Mouse (Mus musculus) midbrain, embryonic 15.5 days (tissue): ENCODE results near the gene Trpm1. TPM values are rescaled to one million over a fixed set of nuclear protein-coding genes. Genes with fewer than 3 reads are reported as not detected.

ENCODE experiments used
- ATAC-seq: fragments of 200-750 bp; cut with Nextera tagmentation; replicated peaks from 2 replicates; pipeline ENCODE4 v1.8.0; 2017; ENCODE audit warnings: moderate TSS enrichment
- H3K27ac ChIP-seq: fragments of 300-500 bp; sonication (generic); 2 replicates; pipeline ENCODE4 v1.5.1; 2015; ENCODE audit warnings: mild to moderate bottlenecking, inconsistent platforms
- H3K27me3 ChIP-seq: fragments of 300-500 bp; sonication (generic); replicated peaks from 2 replicates; pipeline ENCODE4 v1.6.1; 2015; ENCODE audit warnings: inconsistent platforms
- H3K36me3 ChIP-seq: fragments of 300-500 bp; sonication (generic); replicated peaks from 2 replicates; pipeline ENCODE4 v1.6.1; 2015; ENCODE audit warnings: inconsistent platforms
- H3K4me1 ChIP-seq: fragments of 300-500 bp; sonication (generic); 2 replicates; pipeline ENCODE4 v1.6.1; 2015; ENCODE audit warnings: inconsistent platforms
- H3K4me2 ChIP-seq: fragments of 300-500 bp; sonication (generic); 2 replicates; pipeline ENCODE4 v1.6.1; 2015; ENCODE audit warnings: inconsistent platforms, mild to moderate bottlenecking, moderate library complexity
- H3K4me3 ChIP-seq: fragments of 300-500 bp; sonication (generic); 2 replicates; pipeline ENCODE4 v1.5.1; 2015; ENCODE audit warnings: mild to moderate bottlenecking, inconsistent platforms
- H3K9ac ChIP-seq: fragments of 300-500 bp; sonication (generic); 2 replicates; pipeline ENCODE4 v1.6.1; 2015; ENCODE audit warnings: mild to moderate bottlenecking, inconsistent platforms
- H3K9me3 ChIP-seq: fragments of 300-500 bp; sonication (generic); 2 replicates; pipeline ENCODE4 v1.6.1; 2016; ENCODE audit warnings: inconsistent platforms
- WGBS: fragments of 180-500 bp; shearing (Covaris S2); methylation state at CpG from one replicate; pipeline ENCODE4 v1.1.7; 2015; ENCODE audit warnings: mixed read lengths; 5-methylcytosine and 5-hydroxymethylcytosine counted together
- polyA plus RNA-seq: library from polyadenylated mRNA; unstranded; fragments of >200 nt; fragmentation: Nextera tagmentation; extraction: Ambion mirVana; gene quantifications from 2 replicates; pipeline ENCODE4 v1.2.1, GENCODE M21; 2015

Trpm1 gene
- polyA plus RNA-seq, 1 experiment from 2014 or later, result 0.26 TPM

- Histone ChIP-seq H3K9me3 (no peaks in the 10 kb centered on the region), H3K36me3 (no peaks in the 10 kb centered on the region), H3K4me1 (no peaks in the 10 kb centered on the region), H3K27me3 (no peaks in the 10 kb centered on the region), H3K4me3 (no peak overlapping the region), H3K27ac (no peak overlapping the region), H3K4me2 (no peak overlapping the region), H3K9ac (no peak overlapping the region)
- 65% methylated on average over 4 of the region's 4 CpGs for WGBS
- ATAC-seq, result no peak
Measured at GRCm38 (mm10) chr7:64242424-64242823, 88.8 kb downstream of the Trpm1 start.

DNA sequence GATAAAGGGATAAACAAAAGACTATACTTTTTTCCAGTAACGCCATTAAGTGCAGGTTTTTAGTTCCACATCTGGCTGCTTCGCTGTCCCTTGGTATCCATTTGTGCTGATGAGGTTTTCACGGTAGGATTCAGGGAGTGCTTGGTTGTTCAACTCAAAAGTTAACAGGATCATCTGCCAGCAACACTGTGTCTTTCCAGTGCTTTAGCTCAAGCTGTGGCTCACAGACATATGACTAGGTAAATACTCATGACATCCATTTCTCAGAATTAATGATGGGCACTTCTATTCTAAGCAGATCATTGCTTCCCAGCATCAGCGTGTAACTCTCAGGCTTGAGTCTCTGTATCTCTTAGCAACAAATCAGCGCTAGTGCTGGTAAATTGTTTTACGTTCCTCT is 90.7 kb downstream of the Trpm1 start:
- no peak for ATAC-seq

DNA sequence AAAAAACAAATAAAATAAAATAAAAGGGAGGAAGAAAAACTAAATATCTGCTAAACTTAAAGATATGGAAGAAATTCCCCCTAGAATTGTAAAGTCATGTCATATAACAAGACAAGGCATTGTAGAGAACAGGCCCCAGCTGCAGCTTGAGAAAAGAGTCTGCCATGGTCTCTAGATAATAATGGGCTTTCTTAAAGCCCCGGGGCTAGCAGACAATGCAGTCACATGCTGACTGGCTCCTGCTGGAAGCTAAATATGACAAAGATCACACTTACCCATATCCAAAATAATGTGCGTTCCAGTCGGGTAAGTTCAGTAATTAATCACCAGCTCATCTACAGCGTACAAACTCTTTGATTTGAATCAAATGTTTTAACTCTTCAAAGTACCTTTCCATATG is 93.1 kb downstream of the Trpm1 start:
- H3K4me1 ChIP-seq, result no peaks in the 10 kb centered on the region
- no peaks in the 10 kb centered on the region for H3K9me3 ChIP-seq
- H3K27me3 ChIP-seq, result no peaks in the 10 kb centered on the region
- H3K36me3 ChIP-seq, result no peaks in the 10 kb centered on the region
- WGBS, result 34% methylated on average over 4 of the region's 4 CpGs
- no peak for ATAC-seq
- no peak overlapping the region for H3K27ac ChIP-seq
- H3K4me3 ChIP-seq, result no peak overlapping the region
- H3K4me2 ChIP-seq, result no peak overlapping the region
- H3K9ac ChIP-seq, result no peak overlapping the region

More for the DNA sequence above, 90.7 kb downstream of the Trpm1 start:
- Histone ChIP-seq H3K36me3 (no peaks in the 10 kb centered on the region), H3K27ac (no peak overlapping the region), H3K4me2 (no peak overlapping the region), H3K27me3 (no peaks in the 10 kb centered on the region), H3K9ac (no peak overlapping the region), H3K9me3 (no peaks in the 10 kb centered on the region), H3K4me3 (no peak overlapping the region), H3K4me1 (no peaks in the 10 kb centered on the region)
- WGBS, result 86% methylated on average over 6 of the region's 6 CpGs

DNA sequence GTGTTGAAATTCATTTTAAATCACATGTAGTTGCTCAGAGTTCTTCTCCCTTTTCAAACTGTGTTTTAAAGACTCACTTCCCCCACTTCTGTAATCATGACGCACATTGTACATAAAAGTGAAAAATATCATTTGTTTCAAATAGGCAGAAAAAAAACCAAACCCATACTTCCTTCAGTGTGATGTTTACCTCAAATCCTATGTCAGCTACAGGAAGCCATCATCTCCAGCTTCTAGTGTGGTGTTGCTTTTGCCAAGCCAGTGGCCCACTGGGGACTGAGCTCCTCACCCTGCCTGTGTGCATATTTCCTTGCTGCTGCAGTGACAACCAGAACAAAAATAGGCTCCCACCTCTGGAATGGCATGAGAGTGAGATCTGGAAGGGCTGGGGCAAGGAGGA is 94.7 kb downstream of the Trpm1 start:
- no peak for ATAC-seq
- no peaks in the 10 kb centered on the region for H3K36me3 ChIP-seq
- H3K4me1 ChIP-seq, result no peaks in the 10 kb centered on the region
- H3K4me2 ChIP-seq, result no peak overlapping the region
- H3K9ac ChIP-seq, result no peak overlapping the region
- H3K27ac ChIP-seq, result no peak overlapping the region
- WGBS, result 92% methylated on average over 1 of the region's 1 CpGs
- no peaks in the 10 kb centered on the region for H3K27me3 ChIP-seq
- no peaks in the 10 kb centered on the region for H3K9me3 ChIP-seq
- H3K4me3 ChIP-seq, result no peak overlapping the region

DNA sequence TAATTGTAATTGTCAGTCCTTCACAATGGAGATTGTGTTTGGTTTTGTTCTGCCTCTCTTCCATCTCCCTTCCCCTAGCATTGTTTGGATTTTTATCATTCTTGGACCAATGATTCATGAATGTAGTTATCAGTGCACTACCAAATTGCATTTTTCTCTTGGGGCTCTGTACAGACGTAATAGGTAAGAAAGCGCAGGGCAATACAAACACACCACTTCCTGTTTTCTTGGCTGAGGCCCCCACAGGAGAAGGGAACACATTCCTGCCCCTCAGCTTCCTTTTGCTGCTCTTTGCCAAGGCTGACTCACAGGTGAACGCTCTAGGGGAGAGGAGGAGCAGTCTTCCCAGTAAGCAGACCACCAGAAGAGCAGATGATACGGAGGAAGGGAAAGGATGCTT is 96.1 kb downstream of the Trpm1 start:
- H3K27me3 ChIP-seq, result no peaks in the 10 kb centered on the region
- H3K9me3 ChIP-seq, result no peaks in the 10 kb centered on the region
- no peak overlapping the region for H3K9ac ChIP-seq
- H3K36me3 ChIP-seq, result no peaks in the 10 kb centered on the region
- ATAC-seq, result no peak
- H3K4me3 ChIP-seq, result no peak overlapping the region
- H3K4me2 ChIP-seq, result no peak overlapping the region
- WGBS, result 73% methylated on average over 4 of the region's 4 CpGs
- H3K4me1 ChIP-seq, result no peaks in the 10 kb centered on the region
- no peak overlapping the region for H3K27ac ChIP-seq

DNA sequence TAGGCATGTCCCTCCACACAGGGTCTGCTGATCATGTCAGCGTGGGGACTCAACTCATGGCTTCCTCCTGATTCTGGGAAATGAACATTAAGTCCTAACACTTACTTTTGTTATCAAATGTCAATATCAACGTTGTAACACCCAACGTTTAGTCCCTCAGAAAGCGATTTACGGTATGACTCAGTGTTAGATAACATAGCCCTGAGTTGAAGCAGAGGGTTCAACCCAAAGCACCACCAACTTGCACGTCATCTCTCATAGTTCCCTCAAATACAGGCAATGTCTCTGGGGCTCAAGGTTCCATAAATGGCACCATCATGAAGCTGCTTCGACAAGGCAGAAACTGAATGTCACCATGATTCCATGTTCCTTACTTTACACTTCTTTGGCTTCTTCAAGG is 96.8 kb downstream of the Trpm1 start:
- no peak overlapping the region for H3K27ac ChIP-seq
- no peaks in the 10 kb centered on the region for H3K9me3 ChIP-seq
- no peak overlapping the region for H3K9ac ChIP-seq
- H3K4me3 ChIP-seq, result no peak overlapping the region
- H3K4me1 ChIP-seq, result no peaks in the 10 kb centered on the region
- no peaks in the 10 kb centered on the region for H3K36me3 ChIP-seq
- ATAC-seq, result no peak
- H3K4me2 ChIP-seq, result no peak overlapping the region
- WGBS, result 94% methylated on average over 7 of the region's 7 CpGs
- no peaks in the 10 kb centered on the region for H3K27me3 ChIP-seq

DNA sequence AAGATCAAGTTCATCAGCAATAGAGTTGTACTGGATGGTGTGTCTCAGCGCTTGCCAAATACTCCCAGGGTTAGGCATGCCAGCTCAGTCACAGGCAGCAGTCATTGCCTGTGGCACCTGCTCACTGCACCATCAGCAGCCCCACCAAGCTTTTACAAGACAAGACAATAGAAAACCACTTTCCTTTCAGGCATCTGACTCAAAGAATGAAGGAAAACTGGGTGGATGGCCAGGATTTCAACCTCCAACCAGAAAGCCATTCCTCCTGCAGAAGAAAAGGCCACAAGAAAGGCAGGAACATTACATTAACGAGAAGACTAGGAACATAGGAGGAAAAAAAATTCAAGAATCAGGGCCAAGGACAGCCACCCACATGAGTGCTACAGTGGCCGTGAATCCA is 100.1 kb downstream of the Trpm1 start:
- Histone ChIP-seq H3K27ac (no peak overlapping the region), H3K4me1 (no peaks in the 10 kb centered on the region), H3K9me3 (no peaks in the 10 kb centered on the region), H3K36me3 (no peaks in the 10 kb centered on the region), H3K9ac (no peak overlapping the region), H3K4me3 (no peak overlapping the region), H3K27me3 (no peaks in the 10 kb centered on the region), H3K4me2 (no peak overlapping the region)
- no peak for ATAC-seq
- WGBS, result 84% methylated on average over 3 of the region's 3 CpGs

DNA sequence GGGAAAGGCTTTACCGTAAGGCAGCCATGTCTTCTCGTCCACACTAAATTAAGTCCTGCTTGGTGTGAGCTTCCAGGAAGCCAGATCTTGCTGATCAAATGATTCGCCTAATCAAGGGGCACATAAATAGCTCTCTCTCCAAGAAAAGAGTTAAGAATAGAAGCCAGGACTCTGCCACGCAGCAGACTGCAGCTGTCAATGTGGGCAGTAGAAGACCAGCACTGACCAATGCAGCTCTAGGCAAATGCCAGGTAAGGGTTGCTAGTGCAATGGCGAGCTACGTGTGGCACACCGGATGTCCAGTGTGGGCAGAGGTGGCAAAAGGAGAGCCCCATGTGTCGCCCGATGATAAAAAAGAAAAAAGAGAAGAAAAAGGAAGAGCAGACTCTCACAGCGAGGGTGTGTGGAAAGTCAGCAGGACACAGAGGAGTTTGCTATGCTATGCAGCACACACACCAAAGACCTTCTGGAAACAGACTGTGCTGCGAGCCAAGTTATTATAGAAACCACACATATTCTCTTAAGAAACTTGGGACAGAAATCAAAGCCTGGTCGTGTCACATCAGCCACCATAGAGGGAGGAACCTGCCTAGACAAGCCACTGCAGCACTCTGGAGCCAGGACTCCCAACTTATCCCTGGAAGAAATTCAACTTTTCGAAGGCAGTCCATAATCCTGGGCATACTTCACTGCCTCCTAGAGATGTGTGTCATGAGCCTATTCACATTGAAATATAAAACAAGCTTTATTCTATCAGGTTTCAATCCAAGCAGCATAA is 112.1 kb downstream of the Trpm1 start:
- no peaks in the 10 kb centered on the region for H3K27me3 ChIP-seq
- no peak overlapping the region for H3K4me2 ChIP-seq
- H3K4me3 ChIP-seq, result no peak overlapping the region
- no peaks in the 10 kb centered on the region for H3K36me3 ChIP-seq
- H3K9ac ChIP-seq, result no peak overlapping the region
- no peak overlapping the region for H3K27ac ChIP-seq
- H3K4me1 ChIP-seq, result no peaks in the 10 kb centered on the region
- WGBS, result 85% methylated on average over 13 of the region's 13 CpGs
- no peak for ATAC-seq
- H3K9me3 ChIP-seq, result no peaks in the 10 kb centered on the region

- Histone ChIP-seq H3K9ac (no peak overlapping the region), H3K4me3 (no peak overlapping the region), H3K4me2 (no peak overlapping the region), H3K36me3 (no peaks in the 10 kb centered on the region), H3K27ac (no peak overlapping the region), H3K9me3 (no peaks in the 10 kb centered on the region), H3K27me3 (no peaks in the 10 kb centered on the region), H3K4me1 (no peaks in the 10 kb centered on the region)
- 96% methylated on average over 4 of the region's 4 CpGs for WGBS
- ATAC-seq, result no peak
Measured at GRCm38 (mm10) chr7:64266587-64266986, 113.0 kb downstream of the Trpm1 start.

GRCm38 (mm10) chr7:64271926-64272325 is 118.3 kb downstream of the Trpm1 start:
- peak; percentile 88 for ATAC-seq
- 0% methylated on average over 4 of the region's 4 CpGs for WGBS
- H3K4me2 ChIP-seq, result no peak overlapping the region
- H3K9ac ChIP-seq, result no peak overlapping the region
- no peaks in the 10 kb centered on the region for H3K9me3 ChIP-seq
- H3K27ac ChIP-seq, result peak overlapping the region; percentile 51
- H3K27me3 ChIP-seq, result no peaks in the 10 kb centered on the region
- H3K36me3 ChIP-seq, result no peaks in the 10 kb centered on the region
- H3K4me3 ChIP-seq, result no peak overlapping the region
- no peaks in the 10 kb centered on the region for H3K4me1 ChIP-seq

DNA sequence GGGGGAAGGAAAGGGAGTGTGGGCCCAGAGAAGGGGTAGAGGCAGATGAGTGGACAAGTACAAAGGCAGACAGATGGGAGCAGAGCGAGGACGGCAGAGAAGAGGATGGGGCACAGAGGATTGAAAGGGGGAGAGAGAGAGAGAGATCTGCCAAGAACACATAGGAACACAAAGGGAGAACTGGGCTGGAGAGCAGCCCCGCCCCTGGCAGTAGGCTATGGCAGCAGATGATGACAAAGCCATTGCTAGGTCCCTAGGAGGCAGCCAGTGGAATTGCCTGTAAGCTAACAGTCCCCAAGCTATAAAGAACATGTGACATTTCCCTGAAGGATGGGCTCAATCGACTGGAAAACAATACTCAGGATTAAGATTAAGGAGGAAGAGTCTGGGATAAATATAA is 121.9 kb downstream of the Trpm1 start:
- ATAC-seq, result no peak

GRCm38 (mm10) chr7:64276921-64277320 is 123.3 kb downstream of the Trpm1 start:
- H3K4me2 ChIP-seq, result no peak overlapping the region
- H3K4me1 ChIP-seq, result no peaks in the 10 kb centered on the region
- H3K4me3 ChIP-seq, result no peak overlapping the region
- H3K27ac ChIP-seq, result no peak overlapping the region
- H3K9me3 ChIP-seq, result no peaks in the 10 kb centered on the region
- H3K36me3 ChIP-seq, result no peaks in the 10 kb centered on the region
- H3K27me3 ChIP-seq, result no peaks in the 10 kb centered on the region
- no peak for ATAC-seq
- WGBS, result 54% methylated on average over 6 of the region's 6 CpGs
- H3K9ac ChIP-seq, result no peak overlapping the region

More for the DNA sequence above, 121.9 kb downstream of the Trpm1 start:
- no peaks in the 10 kb centered on the region for H3K36me3 ChIP-seq
- H3K4me3 ChIP-seq, result no peak overlapping the region
- H3K4me1 ChIP-seq, result no peaks in the 10 kb centered on the region
- H3K9ac ChIP-seq, result no peak overlapping the region
- 41% methylated on average over 4 of the region's 4 CpGs for WGBS
- no peaks in the 10 kb centered on the region for H3K27me3 ChIP-seq
- H3K4me2 ChIP-seq, result no peak overlapping the region
- H3K9me3 ChIP-seq, result no peaks in the 10 kb centered on the region
- no peak overlapping the region for H3K27ac ChIP-seq

DNA sequence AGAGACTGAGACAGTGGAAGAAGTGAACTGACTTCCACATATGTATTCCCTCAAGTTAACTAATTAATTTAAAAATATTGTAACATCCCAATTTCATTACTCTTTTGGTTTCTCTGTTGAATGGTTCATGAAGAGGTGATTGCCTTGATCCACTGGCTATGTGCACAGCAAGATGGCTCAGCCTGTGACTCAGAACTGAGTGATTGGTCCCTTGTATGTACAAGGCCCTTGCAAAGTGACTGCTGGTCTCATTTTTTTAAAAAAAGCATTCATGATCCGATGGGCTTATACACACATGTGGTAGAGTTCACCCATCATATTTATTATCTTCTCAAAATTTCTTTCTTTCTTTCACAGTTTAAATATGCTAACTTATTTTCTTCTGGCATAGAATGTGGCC is 124.9 kb downstream of the Trpm1 start:
- ATAC-seq, result no peak
- Histone ChIP-seq H3K4me2 (no peak overlapping the region), H3K4me1 (no peaks in the 10 kb centered on the region), H3K4me3 (no peak overlapping the region), H3K27ac (no peak overlapping the region), H3K36me3 (no peaks in the 10 kb centered on the region), H3K27me3 (no peaks in the 10 kb centered on the region), H3K9ac (no peak overlapping the region), H3K9me3 (no peaks in the 10 kb centered on the region)
- WGBS, result 93% methylated on average over 1 of the region's 1 CpGs
